Mouse (Mus musculus) cerebellum, adult 8-10 months (tissue): ENCODE measurements around the gene Mast4.

Experiments
- DNase-seq: peaks from one replicate; pipeline ENCODE4 v3.0.0; 2022

Mast4 gene

DNA sequence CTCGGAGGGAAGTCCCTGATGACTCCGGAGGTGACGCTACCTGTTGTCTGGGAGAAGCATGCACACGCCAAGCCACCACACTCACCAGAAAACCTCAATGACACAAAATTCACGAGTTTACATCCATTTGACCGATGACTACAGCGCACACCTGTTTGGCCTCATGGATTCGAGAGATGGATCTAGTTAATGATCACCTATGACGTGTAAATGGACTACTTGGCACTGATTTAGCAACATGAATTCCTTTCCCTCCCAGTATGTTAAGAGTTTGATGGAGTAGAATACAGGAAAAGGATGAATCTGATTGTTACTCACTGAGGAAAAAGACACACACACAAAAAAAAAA, 427.7 kb downstream of the Mast4 start:
- no peak for DNase-seq

DNA sequence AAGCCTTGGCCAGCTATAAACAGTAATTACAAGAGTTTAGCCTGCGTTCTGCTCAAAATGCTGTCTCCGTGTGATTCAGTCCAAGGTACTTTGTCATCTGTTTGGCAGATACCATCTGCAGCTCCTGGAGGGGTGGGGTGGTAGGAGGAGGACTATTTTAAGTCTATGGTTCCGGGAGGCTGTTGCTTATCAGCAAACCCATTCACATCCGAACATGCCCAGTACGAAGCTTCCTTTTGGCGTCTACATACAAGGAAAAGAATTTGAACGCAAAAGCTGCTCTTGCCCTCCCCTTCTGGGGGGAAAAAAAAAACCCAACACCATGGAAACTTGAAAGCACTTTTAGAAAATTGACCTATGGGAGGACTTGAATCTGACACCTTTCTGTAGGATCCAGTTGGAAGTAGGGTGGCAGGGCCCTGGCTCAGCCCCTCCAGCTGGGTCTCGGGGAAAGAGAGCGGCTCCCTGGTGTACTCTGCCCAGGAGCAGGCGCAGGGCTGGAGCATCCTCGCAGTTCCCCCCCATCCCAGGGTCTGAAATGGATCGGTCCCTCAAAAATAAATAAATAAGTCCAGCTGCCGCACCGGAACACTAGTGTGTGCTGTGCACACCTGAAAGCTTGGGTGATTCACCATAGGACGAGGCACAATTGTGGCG, 428.2 kb downstream of the Mast4 start:
- peak; percentile 63 for DNase-seq

DNA sequence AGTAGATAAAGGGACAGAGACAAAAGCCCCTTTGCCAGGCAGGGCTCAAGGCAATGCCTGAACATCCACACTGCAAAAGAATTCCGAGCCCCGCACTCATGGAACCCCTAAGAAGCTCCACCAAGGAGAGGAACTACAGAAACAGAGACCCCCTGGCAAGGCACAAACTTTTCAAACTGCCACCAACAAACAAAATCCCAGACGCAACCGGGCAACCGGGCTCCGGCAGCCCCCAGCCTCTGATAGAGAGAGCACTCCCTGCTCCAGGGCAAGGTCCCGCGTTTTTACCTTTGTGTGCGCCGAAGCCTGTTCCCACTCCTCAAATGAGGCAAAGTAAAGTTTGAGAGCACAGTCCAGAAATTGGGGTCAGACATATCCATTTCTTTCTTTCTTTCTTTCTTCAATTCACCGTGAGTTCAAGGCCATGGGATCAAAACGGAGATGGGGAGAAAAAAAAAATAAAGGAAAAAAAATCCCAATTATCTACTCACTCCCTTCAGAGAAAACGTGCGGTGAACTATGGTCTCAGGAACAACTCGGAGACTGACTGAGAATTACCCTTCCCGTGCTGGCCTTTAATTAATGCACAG, 428.8 kb downstream of the Mast4 start:
- no peak for DNase-seq

DNA sequence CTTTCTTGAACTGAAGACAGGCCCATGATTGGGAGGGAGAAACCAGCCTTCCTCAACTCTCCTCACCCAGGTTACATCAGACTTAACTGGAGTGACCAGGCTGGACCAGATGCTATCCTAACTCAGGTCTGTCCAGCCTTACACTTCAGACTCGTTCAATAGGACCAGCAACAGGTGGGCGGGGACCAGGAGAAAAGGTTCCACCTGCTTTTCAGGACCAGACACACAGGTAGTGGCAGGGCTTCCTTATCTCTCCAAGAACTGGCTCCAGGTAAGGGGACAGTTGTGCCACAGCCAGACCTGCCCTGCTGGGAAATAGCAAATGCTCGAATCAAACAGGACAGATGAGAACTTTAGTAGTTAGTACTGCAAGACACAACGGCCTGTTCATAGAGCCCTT, 430.6 kb downstream of the Mast4 start:
- no peak for DNase-seq

DNA sequence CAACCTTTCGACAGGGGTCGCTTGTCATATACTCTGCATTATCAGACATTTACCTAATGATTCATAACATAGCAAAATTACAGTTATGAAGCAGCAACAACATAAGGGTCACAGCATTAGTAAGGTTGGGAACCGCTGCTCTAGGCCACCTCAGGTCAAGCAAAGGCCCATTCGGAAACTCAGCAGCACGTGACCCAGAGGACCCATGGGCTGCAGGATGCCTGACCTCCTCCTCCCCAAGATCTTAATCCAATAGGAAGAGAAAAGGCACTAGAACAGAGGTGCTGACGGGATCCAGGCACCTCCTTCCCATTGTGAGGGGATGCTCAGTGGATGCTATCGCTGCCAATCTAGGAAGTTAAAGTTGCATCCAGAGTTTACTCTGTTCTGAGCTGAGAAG, 432.2 kb downstream of the Mast4 start:
- no peak for DNase-seq

DNA sequence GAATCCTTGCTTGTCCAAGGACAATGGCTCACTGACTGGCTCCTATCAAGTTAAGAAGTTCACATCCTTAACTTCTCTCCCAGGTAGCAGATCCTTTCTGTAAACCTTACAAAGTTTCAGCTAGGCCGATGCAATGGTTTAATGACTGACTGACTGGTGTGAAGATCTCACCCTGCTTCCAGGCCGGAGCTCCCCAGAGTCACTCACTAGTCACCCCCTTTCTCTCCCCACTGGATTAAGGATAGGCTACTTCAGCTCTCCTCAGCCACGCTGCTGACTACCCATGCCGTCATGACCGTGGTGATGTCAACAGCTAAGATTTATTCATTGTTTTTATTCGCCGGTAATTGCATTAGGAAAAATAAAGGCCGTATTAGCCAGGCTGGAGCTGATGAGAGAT, 433.8 kb downstream of the Mast4 start:
- no peak for DNase-seq

DNA sequence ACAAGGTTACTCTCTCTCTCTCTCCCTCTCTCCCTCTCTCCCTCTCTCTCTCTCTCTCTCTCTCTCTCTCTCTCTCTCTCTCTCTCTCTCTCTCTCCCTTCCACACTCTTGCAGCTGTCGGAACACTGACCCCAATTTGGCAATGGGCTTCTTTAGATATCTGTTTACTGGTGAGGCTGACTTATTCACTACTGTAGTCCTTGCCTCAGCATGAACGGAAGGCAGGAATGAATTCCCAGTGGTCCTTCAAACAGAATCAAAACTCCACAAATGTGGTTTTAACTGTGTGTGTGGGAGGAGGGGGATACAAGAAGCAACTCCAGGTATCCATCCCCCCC, 434.2 kb downstream of the Mast4 start:
- no peak for DNase-seq

DNA sequence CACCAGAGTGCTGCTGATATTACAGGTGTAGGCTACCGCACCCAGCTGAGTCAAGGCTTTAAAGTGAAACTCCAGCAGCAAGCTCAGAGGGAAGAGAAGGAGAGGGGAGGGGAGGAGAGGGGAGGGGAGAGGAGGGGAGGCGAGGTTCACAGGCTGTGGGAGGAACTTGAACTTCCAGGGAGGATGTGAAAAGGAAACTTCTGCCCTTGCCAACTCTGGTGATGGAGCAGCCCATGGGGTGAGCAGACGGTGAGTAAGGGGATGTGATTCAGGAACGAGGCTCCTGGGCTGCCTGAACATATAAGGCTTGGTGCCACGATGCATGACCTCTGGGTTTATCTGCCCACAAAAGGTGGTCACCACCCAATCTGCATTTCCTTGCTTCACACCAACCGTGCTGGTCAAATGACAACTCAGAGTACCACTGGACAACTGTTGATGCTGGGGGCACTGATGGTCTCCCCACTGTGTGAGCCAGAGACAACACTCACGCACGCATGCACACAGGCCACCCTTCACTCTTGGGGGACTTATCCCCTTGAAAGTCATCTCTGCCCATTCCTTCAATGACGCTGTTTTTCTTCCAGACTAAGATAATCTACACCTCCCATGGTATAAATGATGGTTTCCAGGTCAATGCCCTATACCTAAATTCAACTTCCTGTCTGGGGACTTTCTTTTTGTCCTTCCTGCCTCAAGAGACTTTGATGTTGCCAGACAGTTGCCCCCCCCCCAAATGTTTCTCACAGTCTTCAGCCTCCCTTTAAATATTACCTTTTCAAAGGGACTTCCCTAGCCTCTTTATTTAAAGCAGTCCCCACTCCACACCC, 434.8 kb downstream of the Mast4 start:
- DNase-seq = no peak

DNA sequence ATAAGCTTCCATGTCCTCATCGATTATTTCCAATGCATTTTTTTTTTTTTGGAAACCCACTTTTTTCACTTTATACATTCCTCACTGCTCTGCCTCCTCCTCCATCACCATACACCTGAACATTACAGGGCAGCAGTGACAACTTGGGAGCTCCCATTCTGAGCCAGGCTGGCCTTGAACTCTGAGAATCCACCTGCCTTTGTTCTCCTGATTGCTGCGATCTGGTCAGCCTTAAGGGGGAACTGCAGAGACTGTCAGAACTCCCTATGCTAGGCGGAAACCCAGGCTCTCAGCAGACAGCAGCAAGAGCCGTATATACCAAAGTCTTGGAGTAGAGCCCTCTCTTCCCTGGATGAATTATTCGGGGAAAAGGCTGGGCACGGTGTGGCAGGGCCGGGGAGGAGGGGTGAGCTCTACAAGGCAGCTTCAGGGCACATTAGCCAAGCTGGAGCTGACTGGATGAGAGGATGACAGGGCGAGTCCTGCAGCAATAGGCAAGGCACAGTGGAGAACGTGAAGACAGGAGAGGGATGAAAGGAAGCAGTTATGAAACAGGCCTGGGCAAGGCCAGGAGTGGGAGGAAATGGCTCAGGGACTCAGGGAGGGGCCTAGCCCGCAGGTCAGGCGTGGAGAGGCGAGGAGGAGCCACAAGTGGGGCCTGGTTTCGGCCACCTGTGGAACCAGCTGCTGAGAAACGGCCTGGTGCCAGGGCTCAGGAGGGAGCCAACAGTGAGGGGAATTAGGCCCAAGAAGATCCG, 435.7 kb downstream of the Mast4 start:
- DNase-seq = no peak

DNA sequence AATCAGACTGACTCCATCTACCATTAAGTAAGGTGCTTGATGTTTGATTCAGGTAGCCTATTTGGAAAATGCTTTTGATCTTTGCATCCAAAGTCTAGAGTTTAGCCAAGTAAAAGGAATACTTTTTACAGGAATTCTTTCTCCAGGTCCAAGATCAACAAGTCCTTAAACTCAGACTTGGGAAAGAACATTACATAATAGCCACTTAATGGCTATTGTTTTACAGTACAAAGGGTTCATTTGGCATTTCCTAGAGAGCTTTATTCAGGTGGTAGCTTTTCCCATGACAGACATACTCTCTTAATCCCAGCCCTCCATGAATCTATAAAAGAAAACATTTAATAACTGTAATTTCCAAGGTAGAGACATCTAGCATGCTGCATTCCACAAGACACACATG, 438.0 kb downstream of the Mast4 start:
- DNase-seq = no peak

DNA sequence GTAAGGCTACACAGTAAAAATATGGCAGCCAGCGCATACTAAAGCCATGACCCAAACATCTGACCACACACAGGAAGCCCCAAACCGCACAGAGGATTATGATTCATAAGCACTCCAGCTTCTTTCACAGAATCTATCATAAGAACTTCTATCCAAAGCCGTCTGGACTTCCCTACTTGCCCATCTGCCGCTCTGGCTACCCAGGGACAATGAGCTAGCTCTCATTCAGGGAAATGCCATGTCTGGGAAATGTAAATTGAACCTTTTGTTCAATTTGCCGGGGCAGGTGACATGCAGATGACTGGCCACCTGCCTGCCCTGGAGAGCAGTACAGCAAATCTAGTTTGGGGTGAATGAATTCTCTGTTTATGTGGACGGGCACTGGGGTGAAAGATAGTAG, 438.4 kb downstream of the Mast4 start:
- DNase-seq = no peak

DNA sequence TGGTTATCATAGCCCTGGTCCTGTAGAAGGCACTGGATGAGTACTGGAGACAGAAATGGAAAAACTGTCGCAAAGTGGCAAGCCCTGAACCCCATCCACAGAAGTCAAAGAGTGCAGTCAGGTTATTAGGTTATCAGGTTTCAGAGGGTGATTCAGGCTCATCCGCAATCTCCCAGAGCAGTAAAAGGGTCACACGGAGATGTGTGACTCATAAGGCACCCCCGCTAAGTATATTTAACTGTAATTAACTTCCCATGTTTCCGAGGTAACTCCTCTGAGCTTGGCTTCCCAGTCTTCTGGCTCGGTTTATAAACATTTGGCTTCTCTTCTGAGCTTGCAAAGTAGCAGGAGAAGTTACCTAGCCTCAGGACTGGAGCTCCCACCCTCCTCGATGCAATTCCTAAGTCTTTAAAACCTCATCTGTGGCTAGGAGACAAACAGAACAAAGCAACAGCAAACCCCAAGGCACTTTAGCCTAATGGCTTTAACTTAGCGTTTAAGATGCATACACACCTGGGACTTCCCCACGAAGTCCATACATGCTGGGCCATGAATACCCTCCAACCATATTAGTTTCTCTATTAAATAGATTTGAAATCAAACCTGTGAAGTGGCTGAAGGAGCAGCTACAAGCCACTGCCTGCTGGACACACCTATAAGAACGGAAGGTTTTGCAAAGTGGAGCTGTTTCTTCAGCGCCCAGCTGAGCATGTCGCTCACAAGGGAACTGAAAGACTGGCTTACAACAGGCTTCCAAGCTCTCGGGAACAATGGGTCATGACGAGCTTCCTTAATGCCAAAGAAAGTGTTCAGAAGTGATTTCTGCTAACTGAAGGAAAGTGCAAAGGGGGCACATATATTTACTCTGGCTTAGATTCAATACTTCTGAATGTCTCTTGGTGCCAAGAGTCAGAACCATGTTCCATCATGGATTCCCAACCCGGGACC, 439.7 kb downstream of the Mast4 start:
- no peak for DNase-seq

DNA sequence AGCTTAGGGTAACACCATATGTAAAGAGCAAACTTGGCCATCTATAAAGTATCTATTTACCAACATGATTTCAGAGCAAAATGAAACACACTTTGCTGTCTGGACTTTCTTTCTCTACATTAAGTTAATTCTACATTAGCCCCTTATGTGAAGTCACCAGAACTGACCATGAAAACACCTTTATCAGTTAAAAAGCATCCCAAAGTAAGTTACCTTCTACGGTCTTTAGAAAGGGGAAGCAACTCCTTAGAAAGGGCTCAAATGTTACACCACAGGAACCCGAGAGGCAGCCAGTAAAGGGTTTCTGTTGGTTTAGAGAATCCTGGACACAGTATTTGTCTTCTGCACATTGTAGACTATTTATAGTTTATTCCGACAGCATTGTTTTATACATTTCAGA, 441.5 kb downstream of the Mast4 start:
- DNase-seq = no peak

DNA sequence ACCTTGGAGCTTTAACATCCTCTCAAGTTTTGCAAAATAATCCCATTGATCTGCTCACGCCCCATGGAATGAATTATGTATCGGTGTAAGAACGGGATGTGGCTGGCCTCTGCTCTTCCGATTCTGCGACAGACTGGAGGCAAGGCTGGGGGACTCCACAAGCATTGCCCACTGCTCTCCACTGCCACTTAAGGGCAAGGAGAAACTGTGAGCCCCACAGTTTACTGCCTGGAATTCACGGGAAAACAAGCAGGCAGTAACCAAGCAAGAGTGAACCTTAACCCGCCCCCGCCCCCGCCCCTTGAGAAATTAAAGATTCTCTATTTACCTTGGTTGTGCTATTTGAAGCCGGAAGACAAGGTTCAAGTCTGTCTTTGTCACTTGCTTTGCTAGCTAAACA, 444.3 kb downstream of the Mast4 start:
- no peak for DNase-seq

DNA sequence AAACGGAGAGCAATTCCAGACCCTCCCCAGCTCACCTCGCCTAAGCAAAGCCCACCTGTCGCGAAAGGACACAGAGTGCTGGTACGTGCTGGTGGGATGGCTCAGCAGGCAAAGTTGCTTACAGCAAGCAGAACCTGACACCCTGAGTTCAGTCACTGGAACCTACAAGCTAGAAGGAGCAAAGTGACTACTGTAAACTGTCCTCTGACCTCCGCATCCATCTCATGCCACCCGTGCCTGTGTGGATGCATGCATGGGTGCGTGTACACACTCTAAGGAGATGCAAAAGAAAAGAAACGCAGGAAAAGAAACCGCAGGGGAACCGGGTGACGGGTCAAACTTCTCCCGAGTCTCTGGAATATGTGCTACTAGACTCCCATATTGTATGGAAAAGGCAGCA, 444.8 kb downstream of the Mast4 start:
- no peak for DNase-seq

DNA sequence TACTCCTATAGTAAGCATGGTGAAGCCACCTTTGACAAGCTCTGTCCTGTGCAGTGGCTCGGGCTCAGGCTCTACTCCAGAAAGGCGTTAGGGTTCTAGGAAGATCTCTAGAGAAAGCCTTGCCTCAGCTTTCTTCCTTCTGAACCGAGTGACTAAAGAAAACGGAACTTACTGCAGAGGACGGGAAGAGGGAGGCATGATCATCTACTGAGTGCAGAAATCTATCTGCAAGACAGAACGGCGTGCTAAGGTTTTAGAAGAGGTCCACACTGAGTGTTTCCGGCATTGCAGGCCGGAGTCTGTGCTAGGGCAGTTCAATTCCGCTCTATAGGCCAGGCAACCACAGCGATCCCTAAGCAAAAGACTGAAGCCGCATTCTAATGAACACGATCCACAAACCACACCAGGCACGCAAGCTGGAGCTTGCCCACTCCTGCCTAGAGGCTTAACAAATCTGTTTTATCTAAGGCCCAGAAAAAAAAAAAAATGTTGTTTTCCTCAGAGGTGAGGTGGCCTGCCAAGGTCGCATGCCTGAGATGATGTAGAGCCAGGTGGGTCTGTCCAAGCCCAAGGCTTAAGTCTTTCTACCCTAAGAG, 445.3 kb downstream of the Mast4 start:
- DNase-seq = no peak

DNA sequence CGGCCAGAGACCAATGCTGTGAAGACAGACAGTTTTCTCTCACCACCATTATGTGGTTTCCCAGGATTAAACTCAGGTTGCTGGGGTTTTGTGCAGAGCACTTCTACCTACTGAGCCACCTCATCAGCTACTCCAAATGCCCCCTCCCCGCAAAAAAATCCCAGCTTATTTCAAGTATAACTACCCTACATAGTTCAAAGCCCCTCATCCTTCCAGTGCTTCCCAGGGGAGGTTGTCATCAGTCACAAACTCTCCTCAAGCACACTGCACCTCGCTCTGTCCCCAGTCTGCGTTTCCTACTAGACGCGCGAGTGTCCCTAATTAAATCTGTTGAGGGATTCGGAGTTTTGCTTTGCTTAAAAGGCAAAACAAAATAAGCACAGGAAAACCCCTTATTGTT, 446.1 kb downstream of the Mast4 start:
- DNase-seq = no peak

DNA sequence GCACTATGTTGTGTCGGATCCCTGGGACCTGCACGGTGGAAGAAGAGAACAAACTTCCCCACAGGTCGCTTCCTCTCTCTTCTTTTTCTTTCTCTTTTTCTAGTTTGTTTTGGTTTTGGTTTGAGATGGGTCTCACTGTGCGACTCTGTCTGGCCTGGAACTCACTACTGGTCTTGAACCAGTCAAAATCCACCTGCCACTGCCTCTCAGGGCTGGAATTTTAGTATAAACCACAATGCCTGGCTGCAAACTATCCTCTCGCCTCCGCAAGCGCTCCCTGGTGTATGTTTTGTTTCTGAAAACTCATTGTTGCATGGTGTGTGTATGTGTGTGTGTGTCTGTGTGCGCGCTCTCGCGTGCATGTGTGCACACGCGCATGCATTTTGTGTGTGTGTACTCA, 446.8 kb downstream of the Mast4 start:
- no peak for DNase-seq

DNA sequence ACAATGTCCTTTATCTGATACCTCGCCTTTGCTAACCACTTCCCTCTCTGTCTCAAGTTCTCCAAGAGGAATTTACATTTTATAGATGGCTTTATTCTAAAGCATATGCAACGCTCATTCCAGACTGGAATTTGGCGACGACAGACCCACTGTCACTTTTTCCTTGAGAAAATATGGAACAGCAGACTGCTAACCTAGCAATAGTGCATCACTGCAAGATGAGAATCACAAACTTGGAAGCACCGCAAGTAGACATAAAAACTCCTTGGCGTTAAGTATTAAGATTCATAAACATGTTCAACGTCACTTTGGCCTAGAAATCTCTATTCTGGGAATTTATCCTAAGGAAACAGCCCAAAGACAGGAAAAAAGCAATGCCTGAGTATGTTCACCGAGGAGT, 447.5 kb downstream of the Mast4 start:
- DNase-seq = no peak

DNA sequence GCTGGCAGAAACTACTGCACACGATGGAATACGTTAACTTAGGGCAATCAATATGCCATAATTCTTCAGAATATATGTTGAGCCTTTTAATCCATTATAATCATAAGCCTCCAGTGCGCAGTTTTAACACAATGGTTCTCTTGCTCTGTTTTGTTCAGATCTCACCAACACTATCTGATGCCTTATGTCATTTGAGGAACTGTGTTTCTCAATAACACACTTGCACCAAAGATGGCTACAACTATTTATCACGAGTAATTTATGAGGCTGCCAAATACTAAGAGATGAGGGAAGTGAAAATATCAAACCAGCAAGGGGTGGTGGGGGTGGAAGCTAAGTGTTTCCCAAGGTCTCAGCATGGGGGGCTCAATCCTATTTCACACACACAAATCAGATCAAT, 448.1 kb downstream of the Mast4 start:
- no peak for DNase-seq

DNA sequence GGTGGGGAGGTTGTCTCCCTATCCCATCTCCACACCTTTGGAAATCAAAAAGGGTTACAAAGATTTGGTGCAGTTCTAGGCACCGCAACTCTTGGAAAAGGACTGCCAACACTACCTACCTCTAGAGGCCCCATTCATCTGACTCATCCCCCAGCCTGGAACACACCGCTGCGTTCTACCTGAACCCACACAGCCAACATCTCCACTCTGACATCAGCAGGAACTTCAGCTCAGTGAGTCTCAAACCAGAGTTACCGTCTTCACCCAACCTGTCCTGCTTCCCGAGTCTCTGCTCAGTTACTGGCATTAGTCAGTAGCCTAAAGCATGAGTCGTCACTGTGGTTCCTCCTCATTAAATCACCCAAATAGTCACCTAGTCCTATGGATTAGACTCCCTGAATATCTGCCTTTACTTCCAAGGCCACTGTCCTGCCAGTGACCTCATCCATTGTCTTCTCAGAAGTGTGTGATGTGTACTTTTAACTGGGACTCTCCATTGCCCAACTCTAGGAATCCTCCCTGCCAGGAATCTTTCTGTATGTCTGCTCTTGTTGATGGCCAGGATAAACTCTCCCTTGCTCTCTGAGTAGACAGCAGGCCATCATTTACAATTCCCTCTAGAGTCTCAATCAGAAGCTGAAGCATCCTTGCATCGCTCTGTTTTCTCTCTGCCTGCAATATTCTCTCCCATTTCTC, 453.8 kb downstream of the Mast4 start:
- no peak for DNase-seq

DNA sequence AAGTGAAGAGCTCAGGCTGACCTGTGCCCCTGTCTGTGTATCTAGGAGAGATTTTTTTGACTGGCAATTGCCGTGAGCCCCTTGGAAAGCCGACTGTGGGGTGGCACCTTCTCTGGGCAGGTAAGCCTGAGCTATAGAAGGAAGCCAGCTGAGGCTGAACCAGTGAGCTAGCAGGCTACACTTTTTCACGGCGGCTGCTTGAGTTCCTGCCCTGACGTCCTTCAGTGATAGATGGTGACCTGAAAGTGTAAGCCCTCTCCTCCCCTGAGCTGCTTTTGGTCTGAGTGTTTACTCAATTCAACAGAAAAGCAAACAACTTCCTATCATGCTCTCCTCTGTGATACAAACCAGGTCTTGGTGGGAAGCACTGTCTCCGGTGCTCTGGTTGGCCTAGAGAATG, 455.7 kb downstream of the Mast4 start:
- DNase-seq = no peak
